Mouse (Mus musculus): ENCODE measurements around the gene Stk38l.
"Not testable (repeated sequence)": the region's sequence is repeated elsewhere in the genome, so short reads cannot be mapped to it uniquely, and the experiment has no call there.

The Stk38l gene

DNA sequence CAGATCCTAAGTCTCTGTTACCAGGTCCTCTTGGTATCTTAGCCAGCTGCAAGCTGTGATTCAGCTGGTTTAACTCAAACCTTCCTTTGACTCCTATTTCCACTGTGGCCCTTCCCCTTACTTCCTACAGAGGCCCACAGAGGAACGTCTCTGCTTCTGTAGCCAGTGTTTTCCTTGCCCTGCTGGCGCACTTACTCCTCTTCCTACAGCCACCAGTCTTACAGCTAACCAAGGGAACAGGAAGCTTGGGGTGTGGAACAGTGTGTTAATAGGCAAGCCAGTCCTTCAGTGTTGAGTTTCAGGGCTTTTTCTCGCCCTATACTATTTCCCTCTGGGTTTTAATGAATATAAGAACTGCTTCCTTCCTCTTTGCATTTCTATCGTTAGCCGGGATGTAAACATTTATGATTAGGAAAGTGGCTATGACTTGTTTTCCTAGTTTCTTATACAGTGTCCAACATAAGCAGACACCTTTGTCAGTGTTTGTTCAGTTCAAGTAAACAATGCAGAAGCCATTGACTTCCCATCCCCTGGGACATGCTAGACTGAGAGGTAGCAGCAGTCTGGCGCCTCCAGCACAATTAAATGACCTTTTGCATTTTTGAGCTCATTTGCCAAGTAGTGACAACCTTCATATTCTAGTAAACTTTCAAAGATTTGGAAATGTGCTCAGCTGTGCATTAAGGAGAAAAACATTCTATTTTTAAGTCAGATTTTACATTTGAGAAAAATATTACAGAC is 45.4 kb downstream of the Stk38l start:
- DNase-seq (ENCODE audit: inconsistent ontology term), result no peak

DNA sequence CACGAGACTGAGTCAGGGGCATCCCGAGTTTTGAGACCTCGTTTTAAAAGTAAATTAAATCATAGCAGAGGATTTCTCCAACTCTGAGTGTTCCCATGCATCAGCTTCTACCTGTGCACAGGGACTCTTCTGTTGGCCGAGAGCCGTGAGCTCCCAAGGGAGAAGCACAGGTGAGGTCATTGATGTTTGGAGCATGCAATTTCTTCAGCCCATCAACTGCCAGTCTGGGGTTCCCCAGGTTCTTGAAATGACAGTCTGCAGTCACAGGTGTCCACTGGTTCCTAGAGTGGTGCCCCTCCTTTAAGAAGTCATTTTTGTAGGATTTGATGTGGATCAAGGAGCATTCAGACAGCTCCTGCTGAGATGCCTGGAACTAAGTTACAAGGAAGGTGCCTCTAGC is 46.0 kb downstream of the Stk38l start:
- DNase-seq (ENCODE audit: inconsistent ontology term), result no peak

DNA sequence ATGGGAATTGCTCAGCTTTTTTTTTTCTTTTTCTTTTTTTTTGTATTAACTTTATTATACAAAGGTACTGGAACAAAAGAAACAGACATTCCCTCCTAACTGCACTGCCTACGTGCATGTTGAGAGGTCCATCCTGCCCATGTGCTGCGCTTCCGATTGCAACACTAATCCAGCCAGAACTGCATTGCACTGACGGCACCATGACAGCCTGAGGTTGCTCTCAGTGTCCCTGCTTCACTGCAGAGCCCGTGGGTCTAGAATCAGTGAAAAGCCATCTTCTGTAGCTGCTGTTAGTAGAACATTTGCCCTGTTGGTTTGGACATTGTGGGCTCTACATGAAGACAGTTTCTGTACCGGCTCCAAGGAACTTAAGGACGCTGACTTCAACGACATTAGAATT is 51.1 kb downstream of the Stk38l start:
- DNase-seq (ENCODE audit: inconsistent ontology term), result not testable (repeated sequence)

DNA sequence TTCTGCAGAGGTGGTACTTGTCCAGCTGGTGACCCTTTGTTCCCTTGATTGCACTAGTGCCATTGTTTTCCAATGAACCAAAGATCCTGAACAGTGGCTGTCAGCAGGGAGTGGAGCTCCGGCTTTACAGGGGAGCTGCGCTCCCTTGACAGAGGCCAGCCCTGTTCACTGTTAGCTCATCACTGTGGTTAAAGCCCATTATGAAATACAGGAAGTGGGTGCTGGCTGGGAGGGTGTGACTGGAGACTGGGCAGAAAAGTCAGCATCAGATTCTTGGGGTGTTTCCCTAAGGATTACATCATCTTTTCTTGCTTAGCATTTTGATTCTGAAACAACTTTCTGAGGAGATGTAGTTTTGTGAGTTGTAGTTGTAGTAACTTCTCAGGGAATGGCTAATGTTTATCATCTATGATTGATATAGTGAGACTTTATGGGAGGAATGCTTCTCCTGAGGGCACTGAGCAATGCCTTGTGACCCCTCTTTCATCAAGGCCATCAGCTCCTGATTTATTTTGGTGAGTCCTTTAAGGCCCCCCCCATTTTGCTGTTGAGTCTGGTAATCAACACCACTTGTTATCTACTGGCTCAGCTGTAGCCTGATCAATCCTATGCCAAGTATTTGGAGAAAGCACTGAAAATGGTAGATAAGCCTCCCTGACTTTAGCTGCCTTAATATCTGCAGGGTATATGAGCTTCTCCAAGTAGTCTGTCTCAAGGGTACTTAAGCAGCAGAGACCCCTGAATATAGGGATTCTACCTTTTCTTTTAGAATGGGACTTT is 52.0 kb downstream of the Stk38l start:
- peak; percentile 84 for DNase-seq (ENCODE audit: inconsistent ontology term)

DNA sequence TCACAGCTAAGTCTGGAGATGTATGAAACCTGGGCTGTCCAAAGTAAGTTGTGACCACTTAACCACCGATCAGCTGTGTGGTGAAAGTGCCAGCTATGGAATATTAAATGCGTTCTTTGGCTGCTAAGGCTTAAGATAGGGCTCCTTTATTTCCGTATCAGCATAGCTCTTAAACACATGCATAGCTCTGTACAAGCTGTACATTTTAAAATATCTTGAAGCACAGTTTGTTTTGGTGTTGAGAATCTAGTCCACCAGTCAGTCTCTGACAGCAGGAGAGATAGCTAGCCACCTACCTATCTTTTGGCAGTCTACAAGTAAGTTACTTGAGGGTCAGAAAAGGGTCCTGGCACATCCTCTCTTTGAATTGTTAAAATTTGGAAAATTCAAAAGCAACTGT is 53.3 kb downstream of the Stk38l start:
- DNase-seq (ENCODE audit: inconsistent ontology term), result no peak

DNA sequence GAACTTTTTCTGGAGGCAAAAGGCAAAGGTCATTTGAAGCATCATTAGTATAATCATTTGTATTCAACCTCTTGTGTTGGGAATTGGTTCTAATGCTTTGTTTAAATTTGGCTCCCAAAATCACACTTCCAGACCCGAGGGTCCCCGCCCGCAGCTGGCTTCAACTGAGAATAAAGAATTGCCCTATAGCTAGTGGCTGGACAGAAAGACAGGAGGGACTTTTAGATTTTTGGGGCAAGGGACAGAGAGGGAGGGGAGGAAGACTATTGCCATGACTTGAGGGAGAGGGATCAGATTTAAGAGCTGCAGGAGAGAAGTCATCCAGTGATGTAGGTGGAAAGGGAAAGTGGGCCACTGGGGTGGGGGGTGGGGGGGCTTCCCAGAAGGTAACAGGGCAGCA is 56.8 kb downstream of the Stk38l start:
- DNase-seq (ENCODE audit: inconsistent ontology term), result no peak

DNA sequence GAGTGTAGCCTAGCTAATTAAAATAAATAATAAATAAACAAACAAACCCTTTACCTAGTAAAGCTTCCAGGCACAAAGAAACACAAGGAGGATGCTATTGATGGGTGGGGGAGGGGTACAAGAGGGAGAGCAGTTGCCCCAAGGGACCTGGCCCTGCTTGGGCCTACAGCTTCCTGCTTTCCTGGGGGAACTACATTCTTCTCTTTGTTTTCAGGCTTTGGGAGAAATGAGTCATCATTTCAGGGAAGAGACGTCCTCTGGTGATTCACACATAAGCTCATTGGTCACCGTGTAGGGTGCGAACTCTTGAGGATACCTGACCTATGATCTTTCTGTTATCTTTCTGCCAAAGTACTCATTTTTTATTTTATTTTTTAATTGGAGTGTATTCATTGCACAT is 68.7 kb downstream of the Stk38l start:
- DNase-seq (ENCODE audit: inconsistent ontology term), result peak; percentile 89

DNA sequence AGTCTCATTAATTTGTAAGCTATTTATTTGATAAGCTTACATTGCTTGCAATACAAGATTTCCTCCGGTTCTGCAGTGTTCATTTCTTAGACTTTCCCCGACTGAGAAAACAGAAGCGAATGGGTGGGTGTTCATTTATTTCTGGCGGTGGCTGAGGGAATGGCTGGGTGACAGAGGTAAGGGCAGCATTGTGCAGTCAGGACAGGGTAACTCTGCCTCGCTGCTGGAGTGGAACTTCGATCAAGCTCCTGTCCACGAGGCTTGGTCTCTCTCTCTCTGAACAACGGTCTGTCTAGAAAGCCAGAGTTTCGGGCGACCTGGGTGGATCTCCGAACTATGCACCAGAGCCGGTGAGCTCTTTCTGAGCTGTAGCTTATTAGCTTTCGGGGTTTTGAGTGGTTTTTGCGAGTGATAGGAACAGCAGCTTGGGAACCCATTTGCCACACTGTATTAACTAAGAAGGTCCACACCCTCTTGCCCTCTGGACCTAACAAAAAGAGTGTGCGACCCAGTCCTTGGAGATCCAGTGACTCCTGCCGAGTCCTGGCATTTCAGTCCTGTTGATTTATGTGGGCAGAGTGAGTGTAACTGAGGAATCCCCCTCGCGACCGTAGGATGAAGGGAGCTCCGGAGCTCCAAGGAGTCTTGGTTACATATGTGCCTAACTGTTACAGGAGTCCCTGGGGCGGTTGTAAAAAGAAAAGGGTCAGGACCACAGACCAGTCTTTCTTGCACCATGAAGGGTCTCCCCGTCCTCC is 70.5 kb downstream of the Stk38l start:
- no peak for DNase-seq (ENCODE audit: inconsistent ontology term)

DNA sequence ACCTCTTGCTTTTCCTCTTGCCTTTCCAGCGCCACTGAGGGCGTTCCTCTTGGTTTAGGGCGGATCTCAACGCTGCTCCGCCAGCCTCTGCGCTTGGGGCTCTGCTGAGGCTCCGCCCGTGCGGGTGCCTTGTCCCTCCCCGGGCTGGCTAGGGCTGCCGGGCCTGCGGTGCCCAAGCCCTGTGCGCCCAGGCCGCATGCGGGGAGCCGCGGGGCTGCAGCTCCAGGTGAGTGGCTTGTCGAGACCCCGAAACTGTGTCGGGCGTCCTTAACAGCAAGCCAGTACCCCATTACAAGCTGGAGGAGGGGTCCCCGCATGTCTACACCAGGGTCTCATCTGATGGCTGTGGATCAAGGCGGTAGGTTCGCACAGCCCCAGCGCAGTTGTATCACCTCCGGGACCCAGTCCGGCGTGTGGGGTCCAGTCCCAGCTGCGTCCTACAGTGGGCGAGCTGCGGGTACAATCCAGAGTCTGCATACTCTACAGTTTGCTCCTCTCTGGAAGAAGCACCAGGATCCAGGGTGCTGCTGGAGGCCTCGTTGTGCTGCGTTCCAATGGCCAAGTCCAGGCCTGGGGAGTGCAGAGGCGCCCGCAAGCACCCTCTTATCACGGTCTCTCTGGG is 71.2 kb downstream of the Stk38l start, which contains the start of gene Arntl2:
TSS of gene Arntl2 (plus strand) at position 132 of the 622 bp plus-strand sequence.
- DNase-seq (ENCODE audit: inconsistent ontology term), result peak; percentile 88

DNA sequence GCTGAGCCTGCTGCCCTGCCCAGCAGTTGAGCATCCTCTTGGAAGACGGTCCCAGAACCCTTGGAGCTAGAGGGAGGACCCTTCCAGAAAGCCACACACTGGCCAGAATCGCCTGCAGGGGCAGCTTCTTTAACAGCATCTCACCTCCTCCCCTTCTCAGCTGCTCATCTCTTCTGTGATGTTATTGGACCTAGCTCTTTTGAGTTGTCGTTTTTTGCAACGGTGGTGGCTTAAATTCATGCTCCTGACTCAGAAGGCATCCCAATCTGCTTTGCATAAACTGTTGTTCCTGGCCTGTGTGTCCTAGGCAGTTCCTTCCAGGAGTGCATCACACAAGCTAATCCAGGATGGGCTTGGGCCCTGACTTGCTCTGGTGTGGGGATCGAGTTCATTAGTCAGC is 72.7 kb downstream of the Stk38l start:
- DNase-seq (ENCODE audit: inconsistent ontology term), result no peak

DNA sequence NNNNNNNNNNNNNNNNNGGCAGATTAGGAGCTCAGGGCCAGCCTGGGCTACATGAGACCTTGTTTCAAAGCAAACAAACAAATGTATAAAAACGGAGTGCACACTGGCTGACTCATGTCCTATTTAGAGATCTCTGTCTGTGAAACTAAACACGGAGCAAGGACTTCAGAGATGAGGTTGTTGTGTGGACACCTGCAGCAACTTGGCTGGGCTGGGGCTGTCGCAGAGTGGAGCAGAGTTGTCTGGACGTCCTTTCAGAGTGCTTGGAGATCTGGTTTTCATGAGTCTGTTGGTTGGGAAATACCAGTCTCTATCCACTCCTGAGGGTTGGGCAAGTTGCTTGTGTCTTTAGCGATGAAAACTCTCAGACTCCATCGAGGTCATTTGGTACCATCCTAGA is 85.2 kb downstream of the Stk38l start:
- no peak for DNase-seq (ENCODE audit: inconsistent ontology term)

DNA sequence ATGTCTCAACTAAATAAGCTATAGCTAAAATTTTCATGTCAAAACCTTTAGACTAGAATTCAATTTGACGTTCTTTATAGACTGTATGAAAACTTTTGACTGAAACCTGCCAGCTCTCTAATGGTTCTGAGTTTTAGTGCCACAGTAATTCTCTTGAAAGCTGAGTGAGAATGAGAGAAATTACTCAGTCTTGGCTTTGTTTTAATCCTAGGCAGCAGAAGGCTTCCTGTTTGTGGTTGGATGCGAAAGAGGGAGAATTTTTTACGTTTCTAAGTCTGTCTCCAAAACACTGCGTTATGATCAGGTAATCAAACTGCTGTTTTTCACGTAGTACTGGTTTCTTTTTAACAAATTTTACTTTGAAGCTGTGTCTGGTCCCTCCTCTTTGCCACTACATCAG is 88.2 kb downstream of the Stk38l start:
- no peak for DNase-seq (ENCODE audit: inconsistent ontology term)

DNA sequence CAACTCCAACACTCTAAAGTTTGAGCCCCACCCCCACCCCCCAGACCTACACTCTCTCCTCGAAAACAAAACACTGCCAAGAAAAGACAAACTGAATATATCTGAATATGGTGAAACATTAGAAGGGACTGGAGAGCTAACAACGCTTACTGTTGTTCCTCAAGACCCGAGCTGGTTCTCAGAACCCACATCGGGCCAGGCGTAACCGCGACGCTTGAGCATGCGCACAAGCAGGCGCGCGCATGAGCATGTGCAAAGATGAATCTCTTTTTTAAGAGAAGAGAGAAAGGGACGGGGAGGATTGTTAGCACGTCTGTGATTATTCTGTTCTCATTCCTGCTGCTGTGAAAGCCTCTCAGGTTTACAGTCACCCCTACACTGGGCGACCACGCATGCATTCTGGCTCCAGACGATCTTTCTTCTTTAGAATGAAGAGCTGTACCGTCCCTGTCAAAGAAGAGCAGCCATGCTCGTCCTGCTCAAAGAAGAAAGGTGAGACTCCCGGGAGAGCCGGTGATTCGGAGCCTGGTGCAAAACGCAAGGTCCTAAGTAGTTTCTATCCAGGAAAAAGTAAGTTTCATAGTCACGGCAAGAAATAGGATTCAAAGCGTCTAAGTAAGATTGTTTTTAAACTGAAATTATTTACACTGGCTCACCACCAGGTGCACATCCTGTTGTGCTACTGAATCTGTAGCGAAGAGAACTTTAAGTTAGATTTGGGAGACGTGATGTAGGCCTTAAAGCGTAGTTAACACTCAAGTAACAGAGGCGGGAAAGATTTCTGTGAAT is 95.6 kb downstream of the Stk38l start:
- DNase-seq (ENCODE audit: inconsistent ontology term), result no peak

DNA sequence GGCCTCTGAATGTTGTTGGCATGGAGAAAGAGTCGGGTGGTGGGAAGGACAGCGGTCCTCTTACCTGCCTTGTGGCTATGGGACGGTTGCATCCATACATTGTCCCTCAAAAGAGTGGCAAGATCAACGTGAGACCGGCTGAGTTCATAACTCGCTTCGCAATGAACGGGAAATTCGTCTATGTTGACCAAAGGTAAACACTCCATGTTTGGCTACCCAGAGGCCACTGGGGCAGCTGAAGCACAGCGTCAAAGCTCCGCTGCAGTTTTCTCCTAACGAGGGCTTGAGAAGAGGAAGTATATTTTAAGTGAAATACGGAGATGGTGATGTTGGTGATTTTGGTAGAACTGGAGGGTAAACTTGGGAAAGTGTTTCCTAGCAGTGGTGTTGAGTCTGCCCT is 97.2 kb downstream of the Stk38l start:
- no peak for DNase-seq (ENCODE audit: inconsistent ontology term)

DNA sequence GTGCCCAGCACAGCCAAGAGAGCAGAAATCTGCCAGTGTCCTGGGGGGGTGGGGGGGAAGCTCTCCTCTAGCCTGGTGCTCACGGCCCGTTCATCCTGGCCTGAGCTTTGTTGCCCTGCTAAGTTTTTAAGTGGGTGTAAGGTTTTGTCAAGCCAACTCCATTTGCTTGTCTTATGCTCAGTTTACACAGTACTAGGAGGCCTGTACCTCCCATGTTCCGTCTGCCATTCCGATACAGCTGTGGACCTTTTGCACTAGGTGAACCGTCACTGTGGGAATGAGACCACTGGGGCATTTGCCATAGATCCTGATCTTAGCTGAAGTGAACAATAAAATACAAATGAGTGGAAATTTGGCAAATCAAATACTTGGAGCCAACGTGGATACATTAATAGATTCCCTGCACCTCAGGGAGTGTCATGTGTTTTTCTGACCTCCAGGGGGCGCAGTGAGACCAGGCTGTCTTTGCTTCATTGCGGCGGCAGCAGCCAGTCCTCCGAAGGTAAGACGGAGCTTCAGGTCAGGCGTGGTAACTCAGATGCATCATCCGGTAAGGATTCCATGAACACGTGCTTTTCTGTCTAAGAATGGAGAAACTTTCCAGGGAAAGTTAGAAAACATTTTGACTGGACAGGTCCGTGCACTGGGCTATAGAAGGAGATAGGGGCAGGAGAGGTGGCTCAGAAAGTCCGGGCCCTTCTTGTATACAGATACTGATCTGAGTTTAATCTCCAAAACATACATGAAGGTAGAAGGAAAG is 100.1 kb downstream of the Stk38l start:
- peak; percentile 11 for DNase-seq (ENCODE audit: inconsistent ontology term)

DNA sequence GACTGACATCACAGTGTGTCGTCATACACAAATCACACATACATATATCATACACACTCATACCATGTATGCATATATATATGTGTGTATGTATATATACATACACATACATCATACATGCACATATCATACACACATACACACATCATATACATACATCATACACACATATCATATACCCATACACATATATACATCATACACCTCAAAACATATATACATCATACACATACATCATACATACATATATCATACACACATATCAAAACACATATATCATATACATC is 100.6 kb downstream of the Stk38l start:
- no peak for DNase-seq (ENCODE audit: inconsistent ontology term)
